Mouse (Mus musculus) limb, embryonic 13.5 days (tissue): Measurements from ENCODE around the gene Men1. TPM values are rescaled to one million over a fixed set of nuclear protein-coding genes. Genes with fewer than 3 reads are reported as not detected.

Experiments used
- ATAC-seq: fragments of 200-750 bp; cut with Nextera tagmentation; 2 replicates; pipeline ENCODE4 v1.8.0; 2017; ENCODE audit warnings: low read depth, moderate number of reproducible peaks, moderate TSS enrichment; ENCODE audit not compliant: low FRiP score
- H3K27ac ChIP-seq: fragments of 300-500 bp; sonication (generic); 2 replicates; pipeline ENCODE4 v1.5.1; 2015; ENCODE audit warnings: inconsistent platforms, mild to moderate bottlenecking, moderate library complexity
- H3K27me3 ChIP-seq: fragments of 300-500 bp; sonication (generic); 2 replicates; pipeline ENCODE4 v1.6.1; 2015; ENCODE audit warnings: mild to moderate bottlenecking, inconsistent platforms
- H3K36me3 ChIP-seq: fragments of 300-500 bp; sonication (generic); 2 replicates; pipeline ENCODE4 v1.6.1; 2015; ENCODE audit warnings: inconsistent platforms, mild to moderate bottlenecking, moderate library complexity
- H3K4me1 ChIP-seq: fragments of 300-500 bp; sonication (generic); 2 replicates; pipeline ENCODE4 v1.6.1; 2015; ENCODE audit warnings: inconsistent platforms
- H3K4me2 ChIP-seq: fragments of 300-500 bp; sonication (generic); replicated peaks from 2 replicates; pipeline ENCODE4 v1.6.1; 2015; ENCODE audit warnings: inconsistent platforms, mild to moderate bottlenecking, moderate library complexity
- H3K4me3 ChIP-seq: fragments of 300-500 bp; sonication (generic); 2 replicates; pipeline ENCODE4 v1.5.1; 2015; ENCODE audit warnings: moderate library complexity, mild to moderate bottlenecking, inconsistent platforms
- H3K9ac ChIP-seq: fragments of 300-500 bp; sonication (generic); 2 replicates; pipeline ENCODE4 v1.6.1; 2015; ENCODE audit warnings: mild to moderate bottlenecking, inconsistent platforms
- H3K9me3 ChIP-seq: fragments of 300-500 bp; sonication (generic); 2 replicates; pipeline ENCODE4 v1.6.1; 2016; ENCODE audit warnings: inconsistent platforms
- WGBS: fragments of 180-500 bp; shearing (Covaris S2); methylation state at CpG from one replicate; pipeline ENCODE4 v1.1.7; 2015; 5-methylcytosine and 5-hydroxymethylcytosine counted together
- microRNA-seq: library from miRNA; unstranded; fragments of <30 nt; microRNA quantifications from one replicate; pipeline ENCODE4, GENCODE M21; 2016
- polyA plus RNA-seq: library from polyadenylated mRNA; unstranded; fragments of >200 nt; fragmentation: Nextera tagmentation; extraction: Ambion mirVana; gene quantifications from 2 replicates; pipeline ENCODE4 v1.2.1, GENCODE M21; 2015

The Men1 gene
- polyA plus RNA-seq, 1 experiment from 2014 or later: 97.6 TPM

DNA sequence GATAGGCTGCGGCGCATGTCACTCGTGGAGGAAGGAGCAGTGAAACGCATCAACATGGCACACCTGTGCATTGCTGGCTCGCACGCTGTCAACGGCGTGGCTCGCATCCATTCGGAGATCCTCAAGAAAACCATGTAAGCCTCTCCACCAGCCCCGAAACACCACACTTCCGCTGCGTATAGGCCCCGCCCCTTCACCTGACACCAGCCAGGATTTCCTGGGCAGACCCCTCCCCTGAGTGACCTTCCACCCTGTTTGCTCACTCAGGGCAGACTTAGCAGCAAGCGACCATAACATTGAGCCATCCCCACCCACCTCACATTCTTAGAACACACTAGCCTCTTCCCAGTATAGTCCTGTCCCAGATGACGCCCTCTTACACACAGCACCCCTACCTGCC lies 55.0 kb downstream of the Men1 start:
- Histone ChIP-seq H3K27me3 (peaks cover 7% of the 10 kb centered on the region), H3K36me3 (no peaks in the 10 kb centered on the region), H3K4me1 (peaks cover 14% of the 10 kb centered on the region), H3K9ac (peak overlapping the region; percentile 32; the same call in 1 of the 2 replicates), H3K9me3 (no peaks in the 10 kb centered on the region; the same call in 1 of the 2 replicates), H3K4me3 (peak overlapping the region; percentile 35), H3K4me2 (peak overlapping the region; percentile 64), H3K27ac (no peak overlapping the region)
- WGBS: 6% methylated on average over 16 of the region's 16 CpGs
- ATAC-seq: no peak

GRCm38 (mm10) chr19:6390251-6390650 lies 55.5 kb downstream of the Men1 start:
- Histone ChIP-seq H3K36me3 (no peaks in the 10 kb centered on the region), H3K4me3 (peak overlapping the region; percentile 35; the same call in 1 of the 2 replicates), H3K27me3 (peaks cover 7% of the 10 kb centered on the region), H3K4me2 (no peak overlapping the region; the same call in 1 of the 2 replicates), H3K9ac (no peak overlapping the region), H3K27ac (no peak overlapping the region), H3K4me1 (peaks cover 13% of the 10 kb centered on the region), H3K9me3 (no peaks in the 10 kb centered on the region; the same call in 1 of the 2 replicates)
- no peak for ATAC-seq
- 49% methylated on average over 6 of the region's 6 CpGs for WGBS

Small RNA genes within 50 kb of the gene (microRNA-seq; reads per million reads assigned to microRNA genes)
- not detected for gene Mir6989

Other genes with a start within 250 kb of the Men1 start
- gene Cdca5, start 250.0 kb upstream of the Men1 start, polyA plus RNA-seq: 36.5 and 37.6 TPM in 2 replicates
- gene AC131692.1, start 240.6 kb upstream of the Men1 start, polyA plus RNA-seq: 0.73 TPM in 1 of 2 replicates, not detected in the other
- 0.46 and 0.65 TPM in 2 replicates for gene Naaladl1, start 229.2 kb upstream of the Men1 start, polyA plus RNA-seq
- gene Sac3d1, start 216.3 kb upstream of the Men1 start, polyA plus RNA-seq: 42.9 and 44.0 TPM in 2 replicates
- 33.0 and 33.7 TPM in 2 replicates for gene Snx15, start 206.7 kb upstream of the Men1 start, polyA plus RNA-seq
- gene Batf2, start 194.0 kb upstream of the Men1 start, polyA plus RNA-seq: not detected in 2 replicates
- 88.7 and 90.4 TPM in 2 replicates for gene Arl2, start 193.4 kb upstream of the Men1 start, polyA plus RNA-seq
- not detected in 2 replicates for gene Majin, start 150.6 kb upstream of the Men1 start, polyA plus RNA-seq
- 3.1 and 4.2 TPM in 2 replicates for gene Gpha2, start 108.6 kb upstream of the Men1 start, polyA plus RNA-seq
- gene Ppp2r5b, start 99.1 kb upstream of the Men1 start, polyA plus RNA-seq: 23.9 and 29.0 TPM in 2 replicates
- 8.6 and 10.7 TPM in 2 replicates for gene Atg2a, start 93.3 kb upstream of the Men1 start, polyA plus RNA-seq
- gene Ehd1, start 58.3 kb upstream of the Men1 start, polyA plus RNA-seq: 73.1 and 82.9 TPM in 2 replicates
- 0.52 and 0.70 TPM in 2 replicates for gene Cdc42bpg, start 28.5 kb upstream of the Men1 start, polyA plus RNA-seq
- gene Map4k2, start 6.2 kb downstream of the Men1 start, polyA plus RNA-seq: 11.8 and 15.5 TPM in 2 replicates
- gene Sf1, start 28.7 kb downstream of the Men1 start, polyA plus RNA-seq: 130 and 148 TPM in 2 replicates
- 13.2 and 14.4 TPM in 2 replicates for gene Pygm, start 49.4 kb downstream of the Men1 start, polyA plus RNA-seq
- 15.2 and 17.7 TPM in 2 replicates for gene Rasgrp2, start 64.4 kb downstream of the Men1 start, polyA plus RNA-seq
- 1.5 and 1.6 TPM in 2 replicates for gene Nrxn2, start 83.8 kb downstream of the Men1 start, polyA plus RNA-seq
- not detected in 2 replicates for gene Slc22a12, start 208.1 kb downstream of the Men1 start, polyA plus RNA-seq